Comparison of ENCODE assay signal across 11 mouse cellular contexts in the genomic region with DNA sequence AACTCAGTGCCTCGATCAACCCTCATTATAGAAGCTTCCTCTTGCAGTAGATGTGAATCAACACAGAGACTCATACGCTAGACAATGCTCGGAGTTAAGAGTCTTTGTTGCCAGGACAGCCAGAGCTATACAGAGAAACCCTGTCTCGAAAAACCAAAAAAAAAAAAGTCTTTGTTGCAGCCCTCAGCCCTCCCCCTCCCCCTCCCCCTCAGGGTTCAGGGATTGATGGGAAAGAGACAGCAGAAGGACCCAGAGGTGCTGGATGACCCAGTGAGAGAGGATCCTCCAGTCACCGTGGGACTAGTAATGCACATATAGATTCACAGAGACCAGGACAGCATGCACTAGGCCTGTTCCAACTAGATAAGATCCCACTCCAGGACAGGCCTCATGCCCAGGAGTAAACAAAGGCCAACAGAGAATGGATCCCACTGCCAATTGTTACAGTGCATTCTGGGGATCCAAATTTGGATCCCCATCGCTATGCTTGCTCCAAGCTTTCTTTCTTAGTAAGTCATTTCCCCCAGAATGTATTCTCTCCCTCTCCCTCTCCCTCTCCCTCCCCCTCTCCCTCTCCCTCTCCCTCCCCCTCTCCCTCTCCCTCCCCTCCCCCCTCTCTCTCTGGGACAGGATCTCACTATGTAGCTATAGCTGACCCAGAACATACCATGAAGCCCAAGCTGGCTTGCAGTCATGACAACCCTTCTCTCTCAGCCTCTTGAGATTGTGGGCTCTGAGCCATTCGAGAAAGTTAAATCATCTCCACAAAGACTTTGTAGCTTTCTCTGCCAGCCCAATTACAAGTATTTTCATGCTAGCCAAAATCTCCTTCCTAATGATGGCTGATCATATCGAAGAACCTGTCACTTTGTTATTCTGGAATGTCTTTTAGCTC. TPM values are rescaled to one million over a fixed set of nuclear protein-coding genes. Genes with fewer than 3 reads are reported as not detected.
A peak's percentile ranks its signal among the peaks of the same experiment; 100 is the strongest.
DNase-seq lines count a peak whose midpoint lies in the region; ATAC-seq and TF ChIP-seq lines count a peak whose summit lies in the region.
"Had no signal": no experiment of that assay in that cellular context is flagged by ENCODE, and none has a peak within 500 bp of the region (broad histone marks: within the 10 kb centered on the region; RNA-seq: fewer than 3 reads in every experiment).

No protein-coding gene starts in this region.

- H3K4me1 ChIP-seq in liver, embryonic 12.5 days: peaks cover 38% of the 10 kb centered on the region
- H3K4me1 ChIP-seq in liver, postnatal 0 days (ENCODE audit: insufficient read depth): no peaks in the 10 kb centered on the region
- H3K4me1 ChIP-seq in forebrain, embryonic 14.5 days (ENCODE audit: control insufficient read depth, insufficient read depth, low read length): peaks cover 29% of the 10 kb centered on the region
- H3K4me1 ChIP-seq in midbrain, embryonic 12.5 days: peaks cover 30% of the 10 kb centered on the region

- no peak overlapping the region for H3K4me3 ChIP-seq in liver, embryonic 12.5 days
- H3K4me3 ChIP-seq in liver, postnatal 0 days (ENCODE audit: low read depth, low read length): no peak overlapping the region
- H3K4me3 ChIP-seq in forebrain, embryonic 14.5 days (ENCODE audit: low read depth, low read length): no peak overlapping the region
- H3K4me3 ChIP-seq in midbrain, embryonic 12.5 days: no peak overlapping the region

- no peak for TF ChIP-seq EP300 in liver, postnatal 0 days (IDR thresholded peaks at IDR 0.05; ENCODE audit: low read depth)

- no peak overlapping the region for H3K27ac ChIP-seq in liver, embryonic 12.5 days
- H3K27ac ChIP-seq in liver, postnatal 0 days (ENCODE audit: low read depth): no peak overlapping the region
- peak overlapping the region; percentile 82 for H3K27ac ChIP-seq in forebrain, embryonic 14.5 days (ENCODE audit: low read depth, low read length)
- H3K27ac ChIP-seq in midbrain, embryonic 12.5 days (replicated peaks): no peak overlapping the region

- ATAC-seq in liver, embryonic 12.5 days: peak; percentile 83
- no peak for ATAC-seq in liver, postnatal 0 days
- no peak for ATAC-seq in forebrain, embryonic 14.5 days
- peak; percentile 32; the same call in 1 of the 2 replicates for ATAC-seq in midbrain, embryonic 12.5 days (ENCODE audit: low FRiP score, low read depth)
- ATAC-seq: activated CD4-positive, CD25-positive, alpha-beta regulatory T cell, adult 4 months had no signal

- DNase-seq in liver, postnatal 0 days: no peak
- DNase-seq in forebrain, embryonic 14.5 days (ENCODE audit: low spot score): peak; percentile 56
- peak; percentile 29 for DNase-seq in heart, postnatal 4 days
- DNase-seq in layer of hippocampus, postnatal 14 days (ENCODE audit: low spot score in 2 of 2): no peak
- DNase-seq in thymus, postnatal 25 days: no peak
- DNase-seq in left cerebral cortex, postnatal 4 days: no peak
- DNase-seq: kidney, postnatal 25 days had no signal

- WGBS in liver, embryonic 12.5 days (ENCODE audit: insufficient replicate concordance): 62% methylated on average over 8 of the region's 8 CpGs
- WGBS in liver, postnatal 0 days (ENCODE audit: insufficient replicate concordance): 69% methylated on average over 8 of the region's 8 CpGs
- 55% methylated on average over 8 of the region's 8 CpGs for WGBS in forebrain, embryonic 14.5 days
- 67% methylated on average over 8 of the region's 8 CpGs for WGBS in midbrain, embryonic 12.5 days

- intact Hi-C loops in left cerebral cortex, postnatal 4 days (cut with DNase I): no loop called here

- peaks cover 10% of the 10 kb centered on the region for H3K27me3 ChIP-seq in liver, embryonic 12.5 days (replicated peaks)
- H3K27me3 ChIP-seq in liver, postnatal 0 days (ENCODE audit: insufficient read depth, low read length): 0 out of 2 replicates have a peak, but pooled peaks cover 2% of the 10 kb centered on the region
- no peaks in the 10 kb centered on the region for H3K27me3 ChIP-seq in forebrain, embryonic 14.5 days (replicated peaks; ENCODE audit: control insufficient read depth, insufficient read depth, low read length)
- H3K27me3 ChIP-seq in midbrain, embryonic 12.5 days: no peaks in the 10 kb centered on the region
- H3K27me3 ChIP-seq: CH12.LX had no signal

- TF ChIP-seq CTCF in liver, postnatal 0 days (IDR thresholded peaks at IDR 0.05; ENCODE audit: low read depth): no peak

- no peaks in the 10 kb centered on the region for H3K36me3 ChIP-seq in liver, embryonic 12.5 days
- no peaks in the 10 kb centered on the region for H3K36me3 ChIP-seq in liver, postnatal 0 days (replicated peaks; ENCODE audit: insufficient read depth, low read length)
- no peaks in the 10 kb centered on the region for H3K36me3 ChIP-seq in forebrain, embryonic 14.5 days (ENCODE audit: control insufficient read depth, insufficient read depth, low read length)
- no peaks in the 10 kb centered on the region for H3K36me3 ChIP-seq in midbrain, embryonic 12.5 days

- no peak overlapping the region for H3K4me2 ChIP-seq in liver, embryonic 12.5 days
- no peak overlapping the region for H3K4me2 ChIP-seq in liver, postnatal 0 days (ENCODE audit: low read depth, low read length)
- H3K4me2 ChIP-seq in forebrain, embryonic 14.5 days (ENCODE audit: low read length): no peak overlapping the region
- no peak overlapping the region for H3K4me2 ChIP-seq in midbrain, embryonic 12.5 days (replicated peaks)

- H3K9ac ChIP-seq in liver, embryonic 12.5 days: no peak overlapping the region
- no peak overlapping the region for H3K9ac ChIP-seq in liver, postnatal 0 days (replicated peaks)
- H3K9ac ChIP-seq in forebrain, embryonic 14.5 days (ENCODE audit: low read length): no peak overlapping the region
- H3K9ac ChIP-seq in midbrain, embryonic 12.5 days (replicated peaks): no peak overlapping the region

- H3K9me3 ChIP-seq in liver, embryonic 12.5 days (replicated peaks): no peaks in the 10 kb centered on the region
- H3K9me3 ChIP-seq in liver, postnatal 0 days (ENCODE audit: low read length): no peaks in the 10 kb centered on the region
- no peaks in the 10 kb centered on the region for H3K9me3 ChIP-seq in forebrain, embryonic 14.5 days (replicated peaks; ENCODE audit: control insufficient read depth, low read length)
- no peaks in the 10 kb centered on the region for H3K9me3 ChIP-seq in midbrain, embryonic 12.5 days

RNA-seq across cellular contexts. Expression of gene Slc1a3, which starts 52.2 kb away (rescaled TPM):
- 2.4 and 3.0 TPM in 2 replicates for polyA plus RNA-seq in liver, embryonic 12.5 days (2016; fragmentation: Nextera tagmentation; extraction: Ambion mirVana)
- 0.13 and 0.15 TPM in 2 replicates for polyA plus RNA-seq in liver, postnatal 0 days (2015; fragmentation: Nextera tagmentation; extraction: Ambion mirVana)
- 102 and 128 TPM in 2 replicates for polyA plus RNA-seq in forebrain, embryonic 14.5 days (2014; fragmentation: Nextera tagmentation; extraction: Ambion mirVana)
- total RNA-seq in heart, postnatal 4 days (2021): 1 to 10 TPM; 2.3 to 2.8 TPM
- polyA plus RNA-seq in midbrain, embryonic 12.5 days (2016; fragmentation: Nextera tagmentation; extraction: Ambion mirVana): 48.4 and 55.7 TPM in 2 replicates
- 100 to 1,000 TPM; 440 to 480 TPM for total RNA-seq in layer of hippocampus, postnatal 14 days (2021)
- total RNA-seq in left cerebral cortex, postnatal 4 days (2021): 100 to 1,000 TPM; 207 to 215 TPM

Comparison
In these comparisons a context has a peak if more than half of its experiments do, and no peak if none do; other contexts are left out.
1. ATAC-seq: peak in liver, embryonic 12.5 days (single experiment) and midbrain, embryonic 12.5 days (single experiment); none in liver, postnatal 0 days (single experiment) and forebrain, embryonic 14.5 days (single experiment).
2. DNase-seq: peak in forebrain, embryonic 14.5 days (single experiment) and heart, postnatal 4 days (single experiment); none in liver, postnatal 0 days (single experiment), layer of hippocampus, postnatal 14 days (0 of 2), thymus, postnatal 25 days (single experiment) and left cerebral cortex, postnatal 4 days (single experiment).
3. RNA of gene Slc1a3, which starts 52.2 kb away (polyA plus RNA-seq): 102 to 128 TPM in forebrain, embryonic 14.5 days and 48.4 to 55.7 TPM in midbrain, embryonic 12.5 days; 2.4 to 3.0 TPM in liver, embryonic 12.5 days and 0.13 to 0.15 TPM in liver, postnatal 0 days; every median in the first group is over 10 times any median in the second.